Mouse (Mus musculus): ENCODE results near the gene Mfsd14a. TPM values are rescaled to one million over a fixed set of nuclear protein-coding genes. Genes with fewer than 3 reads are reported as not detected.
"Not testable (repeated sequence)": the region's sequence is repeated elsewhere in the genome, so short reads cannot be mapped to it uniquely, and the experiment has no call there.

The Mfsd14a gene
- total RNA-seq (2021): 10 to 100 TPM; 26.2 to 26.3 TPM
- long read RNA-seq, experiment 1, transcript Mfsd14a-201 (12 exons, 2,782 nt): major isoform, 94 of 102 reads
- long read RNA-seq, experiment 1, partial matches to known transcripts: 4 of 102 reads
- long read RNA-seq, experiment 1, other reads (novel, unspliced or antisense): 4 of 102 reads
- long read RNA-seq, experiment 2, transcript Mfsd14a-201 (12 exons, 2,782 nt): major isoform, 56 of 59 reads
- long read RNA-seq, experiment 2, partial matches to known transcripts: 1 of 59 reads
- long read RNA-seq, experiment 2, other reads (novel, unspliced or antisense): 2 of 59 reads

- DNase-seq: peak; percentile 100
- intact Hi-C loops (cut with DNase I): loop anchor here (1.0 to 10.0 kb wide), 3 partner anchors 50 to 158 kb away; partner anchors contain the start of genes Rtca, Sass6 and Slc35a3
These were observed at the start of gene Mfsd14a for GRCm38 (mm10) chr3:116662463-116662863. Gene Mfsd14a (minus strand): TSS chr3:116662677.

GRCm38 (mm10) chr3:116711624-116712435, 49.4 kb upstream of the Mfsd14a start:
- peak; percentile 90 to 92 for DNase-seq
- intact Hi-C loops (cut with DNase I): loop anchor here (5.0 kb wide), 1 partner anchor 50 kb away; the partner anchor contains the start of gene Mfsd14a

GRCm38 (mm10) chr3:116710941-116711340, 48.5 kb upstream of the Mfsd14a start:
- no peak for DNase-seq
- intact Hi-C loops (cut with DNase I): loop anchor here (5.0 kb wide), 1 partner anchor 49 kb away; the partner anchor contains the start of gene Mfsd14a

GRCm38 (mm10) chr3:116705637-116706204, 43.2 kb upstream of the Mfsd14a start:
- intact Hi-C loops (cut with DNase I): no loop called here
- DNase-seq: no peak

GRCm38 (mm10) chr3:116703835-116704234, 41.4 kb upstream of the Mfsd14a start:
- no peak for DNase-seq
- intact Hi-C loops (cut with DNase I): no loop called here

- intact Hi-C loops (cut with DNase I): no loop called here
- no peak for DNase-seq
These were observed 40.3 kb upstream of the Mfsd14a start for GRCm38 (mm10) chr3:116702647-116703272.

GRCm38 (mm10) chr3:116701601-116702000, 39.1 kb upstream of the Mfsd14a start:
- no peak for DNase-seq
- intact Hi-C loops (cut with DNase I): no loop called here

- intact Hi-C loops (cut with DNase I): loop anchor here (10.0 kb wide), 1 partner anchor 46 kb away; no protein-coding TSS in a partner anchor
- DNase-seq: peak in 1 of 2 experiments; percentile 19
These were observed 36.3 kb upstream of the Mfsd14a start for GRCm38 (mm10) chr3:116698786-116699185.

- DNase-seq: no peak
- intact Hi-C loops (cut with DNase I): loop anchor here (10.0 kb wide), 1 partner anchor 49 kb away; no protein-coding TSS in a partner anchor
These were observed 33.1 kb upstream of the Mfsd14a start for GRCm38 (mm10) chr3:116695666-116695985.

GRCm38 (mm10) chr3:116694955-116695665, 32.6 kb upstream of the Mfsd14a start:
- no peak for DNase-seq
- intact Hi-C loops (cut with DNase I): loop anchor here (10.0 kb wide), 1 partner anchor 50 kb away; no protein-coding TSS in a partner anchor

GRCm38 (mm10) chr3:116694312-116694711, 31.8 kb upstream of the Mfsd14a start:
- DNase-seq: no peak
- intact Hi-C loops (cut with DNase I): loop anchor here (10.0 kb wide), 1 partner anchor 50 kb away; no protein-coding TSS in a partner anchor

GRCm38 (mm10) chr3:116681160-116681559, 18.7 kb upstream of the Mfsd14a start, which contains the start of gene Gm43191:
Gene Gm43191 (minus strand): TSS chr3:116681260.
- DNase-seq: no peak
- intact Hi-C loops (cut with DNase I): no loop called here

- intact Hi-C loops (cut with DNase I): loop anchor here (5.0 to 10.0 kb wide), 2 partner anchors 48 to 159 kb away; partner anchors contain the start of genes Rtca and Slc35a3
- DNase-seq: not testable (repeated sequence)
These were observed 1.8 kb upstream of the Mfsd14a start for GRCm38 (mm10) chr3:116664281-116664680.

- no peak for DNase-seq
- intact Hi-C loops (cut with DNase I): loop anchor here (1.0 to 10.0 kb wide), 3 partner anchors 50 to 157 kb away; partner anchors contain the start of genes Rtca, Sass6 and Slc35a3
These were observed 535 bp downstream of the Mfsd14a start for GRCm38 (mm10) chr3:116661870-116662414.

GRCm38 (mm10) chr3:116661288-116661869, 1.1 kb downstream of the Mfsd14a start:
- intact Hi-C loops (cut with DNase I): loop anchor here (5.0 to 10.0 kb wide), 2 partner anchors 51 to 157 kb away; partner anchors contain the start of genes Rtca and Slc35a3
- no peak for DNase-seq

- intact Hi-C loops (cut with DNase I): loop anchor here (5.0 to 10.0 kb wide), 2 partner anchors 52 to 155 kb away; partner anchors contain the start of genes Rtca and Slc35a3
- no peak for DNase-seq
These were observed 2.5 kb downstream of the Mfsd14a start for GRCm38 (mm10) chr3:116659856-116660430.

- no peak for DNase-seq
- intact Hi-C loops (cut with DNase I): no loop called here
These were observed 3.4 kb downstream of the Mfsd14a start for GRCm38 (mm10) chr3:116658928-116659565.

Measured in heart, postnatal 14 days (tissue).